Mouse (Mus musculus): ENCODE data around the gene Ssxb10. TPM values are rescaled to one million over a fixed set of nuclear protein-coding genes. Genes with fewer than 3 reads are reported as not detected.
"Not testable (repeated sequence)": the region's sequence is repeated elsewhere in the genome, so short reads cannot be mapped to it uniquely, and the experiment has no call there.

Ssxb10 gene
- total RNA-seq (2021) = not detected

- DNase-seq = no peak
Measured at GRCm38 (mm10) chrX:8327124-8327523, at the start of gene Ssxb10. Ssxb10 (plus strand) TSS chrX:8327424.

GRCm38 (mm10) chrX:8288621-8289020 lies 38.6 kb upstream of the Ssxb10 start:
- DNase-seq = no peak

- no peak for DNase-seq
Measured at GRCm38 (mm10) chrX:8309302-8309701, 17.9 kb upstream of the Ssxb10 start.

GRCm38 (mm10) chrX:8314905-8315304 lies 12.3 kb upstream of the Ssxb10 start:
- DNase-seq = peak; percentile 60

- not testable (repeated sequence) for DNase-seq
Measured at GRCm38 (mm10) chrX:8366678-8367077, 39.5 kb downstream of the Ssxb10 start, which contains the start of gene Ssxb9. Ssxb9 (plus strand) TSS chrX:8366978.

Other genes with a start within 250 kb of the Ssxb10 start
- gene Was, start 236.9 kb upstream of the Ssxb10 start, total RNA-seq (2021) = 1 to 10 TPM; 1.5 to 2.1 TPM
- 10 to 100 TPM; 74.1 to 79.1 TPM for gene Wdr13, start 194.5 kb upstream of the Ssxb10 start, total RNA-seq (2021)
- gene Rbm3, start 181.5 kb upstream of the Ssxb10 start, total RNA-seq (2021) = 100 to 1,000 TPM; 471 to 553 TPM
- gene Tbc1d25, start 151.2 kb upstream of the Ssxb10 start, total RNA-seq (2021) = 1 to 10 TPM; 5.9 to 7.1 TPM
- gene Ebp, start 133.9 kb upstream of the Ssxb10 start, total RNA-seq (2021) = 10 to 100 TPM; 21.0 to 23.8 TPM
- 1 to 10 TPM; 2.0 to 2.7 TPM for gene Porcn, start 120.9 kb upstream of the Ssxb10 start, total RNA-seq (2021)
- gene Ftsj1, start 75.0 kb upstream of the Ssxb10 start, total RNA-seq (2021) = 10 to 100 TPM; 14.6 to 15.6 TPM
- gene Slc38a5, start 56.3 kb upstream of the Ssxb10 start, total RNA-seq (2021) = 1 to 10 TPM; 2.5 to 3.2 TPM
- gene Ssxb9, start 39.6 kb downstream of the Ssxb10 start, total RNA-seq (2021) = not detected
- not detected for gene Ssxb1, start 85.9 kb downstream of the Ssxb10 start, total RNA-seq (2021)
- gene Ssxb2, start 134.3 kb downstream of the Ssxb10 start, total RNA-seq (2021) = not detected
- not detected for gene Gm14459, start 197.5 kb downstream of the Ssxb10 start, total RNA-seq (2021)
- not detected for gene Ssxb6, start 220.8 kb downstream of the Ssxb10 start, total RNA-seq (2021)